Mouse (Mus musculus) liver, embryonic 16.5 days (tissue): ENCODE data around the gene Herc1. TPM values are rescaled to one million over a fixed set of nuclear protein-coding genes. Genes with fewer than 3 reads are reported as not detected.

Experiments
- ATAC-seq: fragments of 200-750 bp; cut with Nextera tagmentation; 2 replicates; pipeline ENCODE4 v1.8.0; 2017; ENCODE audit warnings: low read depth, mild to moderate bottlenecking, moderate number of reproducible peaks, moderate library complexity
- H3K27ac ChIP-seq: fragments of 300-500 bp; sonication (generic); 2 replicates; pipeline ENCODE4 v1.5.1; 2014; ENCODE audit warnings: mild to moderate bottlenecking, low read length
- H3K27me3 ChIP-seq: fragments of 300-500 bp; sonication (generic); 2 replicates; pipeline ENCODE4 v1.6.1; 2014; ENCODE audit warnings: low read depth, low read length, mixed read lengths; ENCODE audit not compliant: control insufficient read depth, insufficient read depth
- H3K36me3 ChIP-seq: fragments of 300-500 bp; sonication (generic); 2 replicates; pipeline ENCODE4 v1.6.1; 2014; ENCODE audit warnings: mild to moderate bottlenecking; ENCODE audit not compliant: control insufficient read depth, insufficient read depth
- H3K4me1 ChIP-seq: fragments of 300-500 bp; sonication (generic); 2 replicates; pipeline ENCODE4 v1.6.1; 2014; ENCODE audit warnings: low read depth, low read length, mixed read lengths; ENCODE audit not compliant: control insufficient read depth
- H3K4me2 ChIP-seq: fragments of 300-500 bp; sonication (generic); 2 replicates; pipeline ENCODE4 v1.6.1; 2014; ENCODE audit warnings: low read depth, low read length, mixed read lengths
- H3K4me3 ChIP-seq: fragments of 300-500 bp; sonication (generic); 2 replicates; pipeline ENCODE4 v1.5.1; 2014; ENCODE audit warnings: low read depth, mild to moderate bottlenecking, low read length
- H3K9ac ChIP-seq: fragments of 300-500 bp; sonication (generic); 2 replicates; pipeline ENCODE4 v1.6.1; 2014; ENCODE audit warnings: low read depth, low read length
- H3K9me3 ChIP-seq: fragments of 300-500 bp; sonication (generic); replicated peaks from 2 replicates; pipeline ENCODE4 v1.6.1; 2016; ENCODE audit warnings: low read length; ENCODE audit not compliant: control insufficient read depth
- WGBS: fragments of 180-500 bp; shearing (Covaris S2); extraction: QIAGEN DNeasy Blood & Tissue Kit; methylation state at CpG from one replicate; pipeline ENCODE4 v1.1.7; 2014; ENCODE audit not compliant: insufficient replicate concordance; 5-methylcytosine and 5-hydroxymethylcytosine counted together
- polyA plus RNA-seq: library from polyadenylated mRNA; unstranded; fragments of >200 nt; fragmentation: Nextera tagmentation; extraction: Ambion mirVana; gene quantifications from 2 replicates; pipeline ENCODE4 v1.2.1, GENCODE M21; 2015

The Herc1 gene
- polyA plus RNA-seq, 1 experiment from 2014 or later = 29.2 TPM

GRCm38 (mm10) chr9:66504518-66504917 lies 154.3 kb downstream of the Herc1 start:
- no peak for ATAC-seq
- H3K27me3 ChIP-seq = no peaks in the 10 kb centered on the region
- H3K36me3 ChIP-seq = peaks cover 55% of the 10 kb centered on the region
- H3K4me2 ChIP-seq = no peak overlapping the region
- H3K4me3 ChIP-seq = no peak overlapping the region
- WGBS = 89% methylated on average over 13 of the region's 13 CpGs
- H3K9ac ChIP-seq = no peak overlapping the region; the same call in 1 of the 2 replicates
- H3K9me3 ChIP-seq = no peaks in the 10 kb centered on the region
- H3K4me1 ChIP-seq = peaks cover 37% of the 10 kb centered on the region
- peak overlapping the region; percentile 94 for H3K27ac ChIP-seq

GRCm38 (mm10) chr9:66505141-66505917 lies 155.1 kb downstream of the Herc1 start:
- ATAC-seq = peak; percentile 96
- peak overlapping the region; percentile 20 for H3K4me3 ChIP-seq
- H3K4me1 ChIP-seq = peaks cover 41% of the 10 kb centered on the region
- H3K27me3 ChIP-seq = no peaks in the 10 kb centered on the region
- peaks cover 57% of the 10 kb centered on the region for H3K36me3 ChIP-seq
- H3K27ac ChIP-seq = peak overlapping the region; percentile 94
- WGBS = 36% methylated on average over 9 of the region's 9 CpGs
- no peaks in the 10 kb centered on the region for H3K9me3 ChIP-seq
- H3K4me2 ChIP-seq = peak overlapping the region; percentile 59
- peak overlapping the region; percentile 36 for H3K9ac ChIP-seq

- Histone ChIP-seq H3K9me3 (no peaks in the 10 kb centered on the region), H3K4me2 (peak overlapping the region; percentile 59), H3K4me3 (peak overlapping the region; percentile 12), H3K27me3 (no peaks in the 10 kb centered on the region), H3K4me1 (peaks cover 48% of the 10 kb centered on the region), H3K9ac (peak overlapping the region; percentile 30), H3K27ac (peak overlapping the region; percentile 94), H3K36me3 (peaks cover 54% of the 10 kb centered on the region)
- ATAC-seq = no peak
- WGBS = 58% methylated on average over 4 of the region's 4 CpGs
Measured at GRCm38 (mm10) chr9:66506011-66506410, 155.8 kb downstream of the Herc1 start.

- Histone ChIP-seq H3K36me3 (peaks cover 50% of the 10 kb centered on the region), H3K27ac (peak overlapping the region; percentile 94), H3K4me2 (peak overlapping the region; percentile 59; the same call in 1 of the 2 replicates), H3K27me3 (no peaks in the 10 kb centered on the region), H3K9ac (peak overlapping the region; percentile 30; the same call in 1 of the 2 replicates), H3K4me3 (no peak overlapping the region), H3K4me1 (peaks cover 50% of the 10 kb centered on the region), H3K9me3 (no peaks in the 10 kb centered on the region)
- ATAC-seq = no peak
Measured at GRCm38 (mm10) chr9:66506424-66506823, 156.2 kb downstream of the Herc1 start.

GRCm38 (mm10) chr9:66507684-66508083 lies 157.4 kb downstream of the Herc1 start:
- H3K27me3 ChIP-seq = no peaks in the 10 kb centered on the region
- no peaks in the 10 kb centered on the region for H3K9me3 ChIP-seq
- no peak overlapping the region for H3K9ac ChIP-seq
- H3K27ac ChIP-seq = no peak overlapping the region
- peaks cover 39% of the 10 kb centered on the region for H3K36me3 ChIP-seq
- H3K4me2 ChIP-seq = no peak overlapping the region
- ATAC-seq = no peak
- peaks cover 61% of the 10 kb centered on the region for H3K4me1 ChIP-seq
- H3K4me3 ChIP-seq = no peak overlapping the region
- 85% methylated on average over 3 of the region's 3 CpGs for WGBS

GRCm38 (mm10) chr9:66508890-66509399 lies 158.7 kb downstream of the Herc1 start:
- H3K4me1 ChIP-seq = peaks cover 67% of the 10 kb centered on the region

GRCm38 (mm10) chr9:66510351-66510841 lies 160.1 kb downstream of the Herc1 start:
- H3K9me3 ChIP-seq = no peaks in the 10 kb centered on the region
- peak overlapping the region; percentile 67 for H3K4me3 ChIP-seq
- peaks cover 54% of the 10 kb centered on the region for H3K4me1 ChIP-seq
- H3K27ac ChIP-seq = no peak overlapping the region; the same call in 1 of the 2 replicates
- H3K36me3 ChIP-seq = peaks cover 30% of the 10 kb centered on the region
- 85% methylated on average over 7 of the region's 7 CpGs for WGBS
- peak overlapping the region; percentile 11; the same call in 1 of the 2 replicates for H3K9ac ChIP-seq
- H3K4me2 ChIP-seq = peak overlapping the region; percentile 87
- no peak for ATAC-seq
- H3K27me3 ChIP-seq = no peaks in the 10 kb centered on the region

More at GRCm38 (mm10) chr9:66508890-66509399, 158.7 kb downstream of the Herc1 start:
- H3K9ac ChIP-seq = no peak overlapping the region
- H3K27me3 ChIP-seq = no peaks in the 10 kb centered on the region
- H3K4me3 ChIP-seq = no peak overlapping the region
- H3K27ac ChIP-seq = no peak overlapping the region
- ATAC-seq = no peak
- H3K4me2 ChIP-seq = no peak overlapping the region
- H3K36me3 ChIP-seq = peaks cover 39% of the 10 kb centered on the region
- WGBS = 78% methylated on average over 4 of the region's 4 CpGs
- H3K9me3 ChIP-seq = no peaks in the 10 kb centered on the region

GRCm38 (mm10) chr9:66510944-66511343 lies 160.7 kb downstream of the Herc1 start:
- Histone ChIP-seq H3K9me3 (no peaks in the 10 kb centered on the region), H3K9ac (peak overlapping the region; percentile 76), H3K27ac (peak overlapping the region; percentile 91), H3K36me3 (peaks cover 33% of the 10 kb centered on the region), H3K4me2 (peak overlapping the region; percentile 87), H3K4me1 (peaks cover 52% of the 10 kb centered on the region), H3K4me3 (peak overlapping the region; percentile 67), H3K27me3 (no peaks in the 10 kb centered on the region)
- no peak for ATAC-seq
- 0% methylated on average over 2 of the region's 2 CpGs for WGBS
